In genomic region chr5:113772450-113772895, GRCm38 (mm10) we compare ENCODE assay signal across 8 mouse cellular contexts. TPM values are rescaled to one million over a fixed set of nuclear protein-coding genes. Genes with fewer than 3 reads are reported as not detected.
A peak's percentile ranks its signal among the peaks of the same experiment; 100 is the strongest.
DNase-seq lines count a peak whose midpoint lies in the region; ATAC-seq lines count a peak whose summit lies in the region.

Sart3 (minus strand) TSS chr5:113772510.
Iscu (plus strand) TSS chr5:113772748.

- peaks cover 13% of the 10 kb centered on the region for H3K4me1 ChIP-seq in hindbrain, embryonic 14.5 days (replicated peaks; ENCODE audit: control insufficient read depth, insufficient read depth, low read length)

- no peaks in the 10 kb centered on the region for H3K9me3 ChIP-seq in hindbrain, embryonic 14.5 days (ENCODE audit: control insufficient read depth, low read length)

- under 1% methylated on average over 43 of the region's 49 CpGs for WGBS in hindbrain, embryonic 14.5 days

- peak; percentile 86 for ATAC-seq in hindbrain, embryonic 14.5 days (ENCODE audit: low FRiP score)

- peak within 1 kb of the TSS; percentile 92 for H3K9ac ChIP-seq in hindbrain, embryonic 14.5 days

- peak within 1 kb of the TSS; percentile 82 for H3K4me3 ChIP-seq in hindbrain, embryonic 14.5 days (replicated peaks; ENCODE audit: low read length)

- no peaks in the 10 kb centered on the region for H3K27me3 ChIP-seq in hindbrain, embryonic 14.5 days (ENCODE audit: control insufficient read depth, insufficient read depth, low read length)

- peak within 1 kb of the TSS; percentile 77 for H3K4me2 ChIP-seq in hindbrain, embryonic 14.5 days (replicated peaks)

- peaks cover 38% of the 10 kb centered on the region for H3K36me3 ChIP-seq in hindbrain, embryonic 14.5 days (replicated peaks; ENCODE audit: control insufficient read depth, insufficient read depth)

- peak; percentile 95 for DNase-seq in R1 (ENCODE audit: low read depth, low spot score)
- peak; percentile 95 to 98 for DNase-seq in cerebellum, postnatal 25 days
- DNase-seq in frontal cortex, postnatal 25 days (ENCODE audit: low spot score in 2 of 2), result peak; percentile 73 to 88
- DNase-seq in hindbrain, embryonic 14.5 days (ENCODE audit: low spot score), result peak; percentile 99
- DNase-seq in layer of hippocampus, postnatal 36 days, result peak; percentile 92 to 93
- DNase-seq in lung, postnatal 36 days, result peak; percentile 93
- peak; percentile 96 for DNase-seq in retina, postnatal 1 day
- DNase-seq in urinary bladder, adult 18-20 months (ENCODE audit: low spot score in 2 of 2), result peak; percentile 91 to 92

- peak within 1 kb of the TSS; percentile 98 for H3K27ac ChIP-seq in hindbrain, embryonic 14.5 days

RNA-seq across cellular contexts. Expression of gene Sart3, which starts in this region (rescaled TPM):
- polyA plus RNA-seq in hindbrain, embryonic 14.5 days (2014; fragmentation: Nextera tagmentation; extraction: Ambion mirVana), result 33.0 and 37.1 TPM in 2 replicates
- 10 to 100 TPM; 51.2 to 56.8 TPM for total RNA-seq in layer of hippocampus, postnatal 36 days (2021)

RNA-seq across cellular contexts. Expression of gene Iscu, which starts in this region (rescaled TPM):
- polyA plus RNA-seq in hindbrain, embryonic 14.5 days (2014; fragmentation: Nextera tagmentation; extraction: Ambion mirVana), result 81.5 and 92.4 TPM in 2 replicates
- total RNA-seq in layer of hippocampus, postnatal 36 days (2021), result 100 to 1,000 TPM; 110 to 126 TPM

Comparison
In these comparisons a context has a peak if more than half of its experiments do, and no peak if none do; other contexts are left out.
1. Peak in every context shown above with its lines: DNase-seq, ATAC-seq, H3K4me3 ChIP-seq and H3K27ac ChIP-seq.